Mouse (Mus musculus): Measurements from ENCODE around the gene Foxd2. TPM values are rescaled to one million over a fixed set of nuclear protein-coding genes. Genes with fewer than 3 reads are reported as not detected.

Gene Foxd2
- total RNA-seq (2023): 1 to 10 TPM in 1 of 2 experiments, under 1 TPM in 1; 0.87 to 1.1 TPM

DNA sequence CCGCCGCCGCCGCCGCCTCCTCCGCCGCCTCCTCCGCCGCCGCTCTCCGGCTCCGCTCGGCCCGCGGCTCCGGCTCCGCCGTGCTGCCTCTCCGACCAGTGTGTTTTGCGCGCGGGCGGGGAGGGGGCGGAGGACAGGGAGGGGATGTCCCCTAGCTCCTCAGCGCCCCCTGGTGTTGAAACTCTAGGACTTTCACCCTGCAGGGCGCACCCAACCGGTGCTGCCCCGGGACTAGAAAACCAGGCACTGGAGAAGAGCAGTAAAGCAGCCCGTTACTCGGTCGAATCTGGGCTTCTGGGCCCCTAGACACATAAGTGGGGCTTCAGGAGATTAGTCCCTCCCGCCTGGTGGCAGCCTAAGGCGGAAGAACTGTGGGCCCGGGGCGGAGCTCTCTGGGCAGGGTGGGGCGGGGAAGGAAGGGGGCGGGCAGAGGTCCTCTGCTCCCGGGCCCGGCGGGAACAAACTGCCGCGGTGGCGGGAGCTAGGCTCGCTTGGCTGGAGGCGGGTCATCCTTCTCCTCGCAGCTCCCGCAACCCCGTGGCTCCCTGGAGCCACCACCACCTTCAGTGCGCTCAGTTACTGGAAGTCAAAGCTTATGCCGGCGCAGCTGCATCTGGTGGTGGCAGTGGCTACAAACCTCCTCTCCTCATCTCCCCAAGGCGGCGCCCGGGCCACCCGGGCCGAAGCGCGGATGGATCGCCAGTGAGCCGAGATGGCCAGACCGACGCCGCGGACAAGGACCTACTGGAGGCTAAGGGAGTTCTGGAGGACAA lies at the start of gene Foxd2:
TSS of gene Foxd2 (minus strand) at position 45 of the 773 bp plus-strand sequence.

GRCm38 (mm10) chr4:114925917-114926312 lies 17.2 kb upstream of the Foxd2 start, which contains the start of gene Foxe3:
Gene Foxe3 (minus strand): TSS chr4:114926013.

Other genes starting within 250 kb of the Foxd2 start
- not detected for gene Gm12830, start 87.2 kb downstream of the Foxd2 start, total RNA-seq (2023)
- gene Foxe3, start 17.1 kb upstream of the Foxd2 start, total RNA-seq (2023): not detected
- 10 to 100 TPM; 45.0 to 50.5 TPM for gene Cmpk1, start 78.4 kb upstream of the Foxd2 start, total RNA-seq (2023)
- gene Stil, start 91.3 kb upstream of the Foxd2 start, total RNA-seq (2023): under 1 TPM; 0.64 to 0.95 TPM
- gene Tal1, start 147.6 kb upstream of the Foxd2 start, total RNA-seq (2023): under 1 TPM in 1 of 2 experiments, not detected in 1; 0.23 TPM
- not detected for gene Pdzk1ip1, start 179.8 kb upstream of the Foxd2 start, total RNA-seq (2023)
- gene Cyp4x1, start 225.4 kb upstream of the Foxd2 start, total RNA-seq (2023): not detected

Measured in B cell, adult 67 days (primary cell).